Mouse (Mus musculus): ENCODE measurements at regions not wholly inside any gene's neighbourhood (a gene's known extent, or its start where the extent isn't known, plus 50 kb on each side); places are given as distances from the start of the nearest gene placed in this dataset.

- in situ Hi-C loops (cut with MboI, MseI): loop anchor here in 1 of 2 experiments (5.0 kb wide), 2 partner anchors 52 to 837 kb away; no protein-coding TSS in a partner anchor
Observed at GRCm38 (mm10) chr10:96480453-96481324, 136.1 kb upstream of the Btg1 start.

GRCm38 (mm10) chr10:96481325-96481638 is 135.5 kb upstream of the Btg1 start:
- in situ Hi-C loops (cut with MboI, MseI): loop anchor here in 1 of 2 experiments (5.0 kb wide), 2 partner anchors 51 to 836 kb away; no protein-coding TSS in a partner anchor

- in situ Hi-C loops (cut with MboI, MseI): no loop called here
Observed at GRCm38 (mm10) chr10:96486724-96487123, 130.1 kb upstream of the Btg1 start.

- in situ Hi-C loops (cut with MboI, MseI): no loop called here
Observed at GRCm38 (mm10) chr10:96493706-96494105, 123.1 kb upstream of the Btg1 start.

- in situ Hi-C loops (cut with MboI, MseI): no loop called here
Observed at GRCm38 (mm10) chr10:96496700-96497099, 120.1 kb upstream of the Btg1 start.

GRCm38 (mm10) chr10:96497482-96497881 is 119.3 kb upstream of the Btg1 start:
- in situ Hi-C loops (cut with MboI, MseI): no loop called here

GRCm38 (mm10) chr10:96499274-96499673 is 117.5 kb upstream of the Btg1 start:
- in situ Hi-C loops (cut with MboI, MseI): no loop called here

- in situ Hi-C loops (cut with MboI, MseI): no loop called here
Observed at GRCm38 (mm10) chr10:96502090-96502728, 114.6 kb upstream of the Btg1 start.

GRCm38 (mm10) chr10:96502736-96503135 is 114.1 kb upstream of the Btg1 start:
- in situ Hi-C loops (cut with MboI, MseI): no loop called here

- in situ Hi-C loops (cut with MboI, MseI): no loop called here
Observed at GRCm38 (mm10) chr10:96504340-96504739, 112.5 kb upstream of the Btg1 start.

- in situ Hi-C loops (cut with MboI, MseI): no loop called here
Observed at GRCm38 (mm10) chr10:96515164-96515922, 101.5 kb upstream of the Btg1 start.

- in situ Hi-C loops (cut with MboI, MseI): no loop called here
Observed at GRCm38 (mm10) chr10:96515923-96516258, 100.9 kb upstream of the Btg1 start.

- in situ Hi-C loops (cut with MboI, MseI): no loop called here
Observed at GRCm38 (mm10) chr10:96519411-96519810, 97.4 kb upstream of the Btg1 start.

- in situ Hi-C loops (cut with MboI, MseI): no loop called here
Observed at GRCm38 (mm10) chr10:96520995-96521760, 95.6 kb upstream of the Btg1 start.

GRCm38 (mm10) chr10:96523967-96524801 is 92.6 kb upstream of the Btg1 start:
- in situ Hi-C loops (cut with MboI, MseI): no loop called here

GRCm38 (mm10) chr10:96527864-96528263 is 88.9 kb upstream of the Btg1 start:
- in situ Hi-C loops (cut with MboI, MseI): no loop called here

- in situ Hi-C loops (cut with MboI, MseI): loop anchor here (5.0 kb wide), 2 partner anchors 52 to 67 kb away; no protein-coding TSS in a partner anchor
Observed at GRCm38 (mm10) chr10:96534547-96535124, 82.2 kb upstream of the Btg1 start.

- in situ Hi-C loops (cut with MboI, MseI): no loop called here
Observed at GRCm38 (mm10) chr10:96535461-96535860, 81.3 kb upstream of the Btg1 start.

- in situ Hi-C loops (cut with MboI, MseI): no loop called here
Observed at GRCm38 (mm10) chr10:96540828-96541227, 76.0 kb upstream of the Btg1 start.

- in situ Hi-C loops (cut with MboI, MseI): no loop called here
Observed at GRCm38 (mm10) chr10:96545312-96545711, 71.5 kb upstream of the Btg1 start.
